Mouse (Mus musculus): ENCODE data around the gene Gm9887.

- TF ChIP-seq CTCF (IDR thresholded peaks at IDR 0.05; ENCODE audit: borderline replicate concordance, control insufficient read depth, extremely low read depth, insufficient read depth, low read length, poor library complexity) (no peak), POLR2A (IDR thresholded peaks at IDR 0.05; ENCODE audit: control insufficient read depth, extremely low read depth, insufficient read depth, low read length, poor library complexity) (no peak)
These were observed 45.5 kb upstream of the Gm9887 start for GRCm38 (mm10) chr12:69417701-69418291.

Measured in thymus, adult 2 months (tissue).